ENCODE assay signal across 29 mouse cellular contexts in genomic region chr13:54650461-54650860, GRCm38 (mm10). TPM values are rescaled to one million over a fixed set of nuclear protein-coding genes. Genes with fewer than 3 reads are reported as not detected.
"Had no signal": no experiment of that assay in that cellular context is flagged by ENCODE, and none has a peak within 500 bp of the region (broad histone marks: within the 10 kb centered on the region; RNA-seq: fewer than 3 reads in every experiment).

No protein-coding gene starts in this region.

- H3K27ac ChIP-seq: gastrocnemius, adult 2 months; heart, embryonic 10.5 days; hindbrain, embryonic 10.5 days; hindbrain, embryonic 13.5 days; hindbrain, embryonic 15.5 days; hindbrain, postnatal 0 days; limb, embryonic 10.5 days; limb, embryonic 12.5 days; liver, embryonic 13.5 days; liver, embryonic 15.5 days had no signal

- H3K4me3 ChIP-seq: gastrocnemius, adult 2 months; heart, embryonic 10.5 days; heart, embryonic 12.5 days; hindbrain, embryonic 10.5 days; hindbrain, embryonic 13.5 days; hindbrain, embryonic 15.5 days; limb, embryonic 10.5 days; limb, embryonic 12.5 days; liver, embryonic 13.5 days; liver, embryonic 15.5 days had no signal

- ATAC-seq: forebrain, embryonic 16.5 days; hindbrain, postnatal 0 days; intestine, embryonic 16.5 days; liver, postnatal 0 days had no signal

- H3K4me1 ChIP-seq: heart, embryonic 10.5 days; hindbrain, embryonic 10.5 days; hindbrain, embryonic 13.5 days; hindbrain, embryonic 15.5 days; limb, embryonic 10.5 days; limb, embryonic 12.5 days; liver, embryonic 13.5 days; liver, embryonic 15.5 days had no signal

- H3K9me3 ChIP-seq: heart, embryonic 10.5 days; heart, embryonic 12.5 days; hindbrain, embryonic 10.5 days; hindbrain, embryonic 13.5 days; hindbrain, embryonic 15.5 days; limb, embryonic 10.5 days; limb, embryonic 12.5 days; liver, embryonic 13.5 days; liver, embryonic 15.5 days had no signal

- DNase-seq: gastrocnemius, adult 2 months; gastrocnemius, postnatal 10 days; gastrocnemius, postnatal 25 days; heart, adult 18-20 months; heart, postnatal 10 days; heart, postnatal 4 days; kidney, adult 18-20 months; kidney, postnatal 14 days; layer of hippocampus, adult 9-11 months; layer of hippocampus, postnatal 36 days; liver; liver, embryonic 13.5 days; liver, postnatal 0 days had no signal

- H3K9ac ChIP-seq: heart, embryonic 12.5 days; hindbrain, embryonic 13.5 days; hindbrain, embryonic 15.5 days; limb, embryonic 12.5 days; liver, embryonic 13.5 days; liver, embryonic 15.5 days; liver, postnatal 0 days had no signal

- H3K27me3 ChIP-seq: heart, embryonic 12.5 days; hindbrain, embryonic 13.5 days; hindbrain, embryonic 15.5 days; limb, embryonic 12.5 days; liver, embryonic 13.5 days; liver, embryonic 15.5 days had no signal

- H3K4me2 ChIP-seq: heart, embryonic 12.5 days; hindbrain, embryonic 13.5 days; hindbrain, embryonic 15.5 days; limb, embryonic 12.5 days; liver, embryonic 11.5 days; liver, embryonic 13.5 days; liver, embryonic 15.5 days had no signal

RNA-seq across cellular contexts. Expression of gene Cdhr2, which starts 50.8 kb away (rescaled TPM):
- total RNA-seq: gastrocnemius, adult 2 months; gastrocnemius, postnatal 25 days; granulocyte monocyte progenitor cell, adult 5-6 weeks; heart, adult 18-20 months; heart, adult 8-10 months; heart, postnatal 10 days; heart, postnatal 25 days; heart, postnatal 4 days had no signal
- polyA plus RNA-seq: heart, embryonic 14.5 days; limb, embryonic 10.5 days had no signal
